Mouse (Mus musculus): ENCODE measurements around the gene Gm49387.

Gm49387 gene

GRCm38 (mm10) chr14:31662555-31663211, 22.0 kb upstream of the Gm49387 start:
- intact Hi-C loops (cut with DNase I), result no loop called here

GRCm38 (mm10) chr14:31661671-31662554, 21.2 kb upstream of the Gm49387 start:
- intact Hi-C loops (cut with DNase I), result no loop called here

DNA sequence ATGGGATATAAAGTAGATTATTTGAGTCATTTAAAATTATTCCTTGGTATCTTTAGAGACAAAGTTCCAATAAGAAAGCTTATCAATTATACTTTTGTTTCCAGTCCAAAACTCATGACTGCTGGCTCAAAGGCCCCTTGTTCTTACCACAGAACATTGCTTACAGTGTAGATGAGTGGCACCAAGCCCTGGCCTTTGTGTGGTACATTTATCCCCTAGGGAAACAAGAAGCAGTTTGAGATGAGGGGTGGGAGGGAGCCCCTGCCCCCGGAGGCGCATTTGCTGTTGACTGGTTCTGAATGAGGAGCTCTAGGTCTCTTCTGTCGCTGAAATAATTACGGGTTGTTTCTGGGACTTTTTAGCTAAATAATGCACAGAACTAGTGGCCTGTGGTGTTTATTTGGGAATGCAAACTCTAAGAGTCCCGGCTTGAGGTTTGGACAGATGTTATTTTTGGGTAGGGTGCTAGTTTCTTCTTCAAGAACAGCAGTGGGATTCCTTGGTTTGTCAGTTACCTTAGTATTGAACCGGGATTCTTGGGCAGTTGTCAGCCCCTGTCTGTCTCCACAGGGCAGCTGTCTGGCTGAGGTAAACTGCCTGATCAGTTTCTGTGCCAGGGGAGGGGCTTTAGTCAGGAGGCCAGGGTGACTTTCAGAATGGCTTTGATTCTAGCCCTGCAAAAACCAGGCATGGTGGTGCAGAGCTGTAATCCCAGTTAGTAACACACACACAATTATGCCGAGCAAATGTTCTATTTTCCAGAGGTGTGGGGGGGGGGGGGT, 19.8 kb upstream of the Gm49387 start:
- intact Hi-C loops (cut with DNase I), result no loop called here

- intact Hi-C loops (cut with DNase I), result loop anchor here (5.0 to 10.0 kb wide), 2 partner anchors 285 to 418 kb away; no protein-coding TSS in a partner anchor
Observed at GRCm38 (mm10) chr14:31659501-31660181, 19.0 kb upstream of the Gm49387 start.

DNA sequence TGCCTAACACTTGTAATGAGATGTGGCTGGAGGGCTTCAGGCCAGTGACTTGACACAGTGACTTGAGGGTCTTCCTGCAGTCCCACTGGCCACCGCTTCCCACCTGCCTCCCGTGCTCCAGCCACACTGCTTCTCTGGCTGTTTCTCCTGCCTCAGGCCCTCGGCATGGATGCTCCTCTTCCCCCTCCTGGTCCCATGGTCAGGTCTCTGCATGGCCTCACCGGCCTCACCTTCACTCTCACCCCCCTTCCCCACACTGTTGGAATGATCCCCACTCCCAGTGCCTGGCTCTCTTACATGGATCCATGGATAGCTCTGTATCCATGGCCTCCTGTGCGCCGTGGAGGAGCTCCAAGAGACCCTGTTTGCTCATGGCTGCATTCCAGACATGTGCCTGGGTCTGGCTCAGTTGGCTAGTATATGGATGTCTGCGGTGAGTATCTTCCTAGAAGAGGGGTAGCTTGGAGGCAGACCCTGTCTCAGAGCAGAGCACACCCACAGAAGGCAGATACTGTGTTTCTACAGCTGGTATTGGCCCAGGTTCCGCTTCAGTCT, 17.5 kb upstream of the Gm49387 start:
- intact Hi-C loops (cut with DNase I), result loop anchor here (5.0 to 10.0 kb wide), 2 partner anchors 287 to 419 kb away; no protein-coding TSS in a partner anchor

DNA sequence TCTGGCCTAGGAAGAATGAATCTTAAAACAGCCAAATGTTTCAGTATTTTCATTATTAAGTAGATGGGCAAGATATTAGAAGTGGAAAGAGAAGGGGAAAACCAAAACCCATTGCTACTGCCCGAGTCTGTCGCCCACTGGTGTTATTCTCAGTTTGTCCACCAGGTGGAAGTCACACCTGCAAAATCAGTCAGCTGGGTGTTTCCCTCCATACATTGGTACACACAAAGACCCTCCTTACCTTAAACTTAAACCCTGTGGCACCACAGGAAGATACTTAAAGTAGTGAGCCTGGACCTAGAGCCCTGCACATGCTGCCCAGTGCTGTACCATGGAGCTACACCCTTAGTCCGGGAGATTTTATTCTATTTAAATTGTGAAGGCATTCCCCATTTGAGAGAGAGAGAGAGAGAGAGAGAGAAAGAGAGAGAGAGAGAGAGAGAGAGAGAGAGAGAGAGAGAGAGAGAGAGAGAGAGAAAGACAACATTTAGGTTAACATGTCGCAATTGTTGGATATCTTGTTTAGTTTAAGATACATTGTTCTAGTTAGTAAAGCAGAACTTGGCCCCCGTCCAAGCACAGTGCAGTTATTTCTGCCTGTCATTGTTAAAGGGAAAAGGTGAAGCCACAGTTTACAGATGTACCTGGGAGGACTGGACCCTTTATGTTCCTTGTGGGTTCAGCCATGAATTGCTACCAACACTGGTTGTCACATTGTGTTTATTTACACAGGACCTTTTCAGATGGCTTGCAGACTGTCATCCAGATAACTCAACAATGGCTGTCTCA, 16.4 kb upstream of the Gm49387 start:
- intact Hi-C loops (cut with DNase I), result loop anchor here (2.0 to 10.0 kb wide), 3 partner anchors 134 to 420 kb away; no protein-coding TSS in a partner anchor

GRCm38 (mm10) chr14:31656386-31656785, 15.7 kb upstream of the Gm49387 start:
- intact Hi-C loops (cut with DNase I), result loop anchor here (2.0 to 10.0 kb wide), 3 partner anchors 134 to 421 kb away; no protein-coding TSS in a partner anchor

DNA sequence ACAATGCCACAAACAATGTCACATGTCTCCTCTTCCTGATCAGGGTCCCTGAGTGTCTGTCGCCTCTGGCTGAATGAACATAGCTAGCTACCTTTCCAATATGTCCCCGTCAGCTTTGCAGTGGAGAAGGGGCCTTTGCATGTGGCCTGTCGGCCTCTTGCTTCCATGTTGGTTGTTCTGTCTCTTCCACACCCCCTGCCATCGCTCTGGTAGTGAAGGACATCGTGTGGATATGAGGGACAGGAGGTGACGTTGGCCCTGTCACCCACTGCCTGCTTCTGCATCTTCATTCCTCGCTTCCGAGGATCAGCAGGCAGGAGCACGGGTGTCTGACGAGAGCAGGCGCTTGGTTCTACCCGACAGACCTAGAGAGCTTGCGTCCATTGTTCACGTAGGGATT, 14.7 kb upstream of the Gm49387 start:
- intact Hi-C loops (cut with DNase I), result loop anchor here (5.0 to 10.0 kb wide), 2 partner anchors 289 to 422 kb away; no protein-coding TSS in a partner anchor

- intact Hi-C loops (cut with DNase I), result loop anchor here (5.0 to 10.0 kb wide), 2 partner anchors 290 to 422 kb away; no protein-coding TSS in a partner anchor
Observed at GRCm38 (mm10) chr14:31654816-31655215, 14.1 kb upstream of the Gm49387 start.

- intact Hi-C loops (cut with DNase I), result loop anchor here (10.0 kb wide), 1 partner anchor 292 kb away; no protein-coding TSS in a partner anchor
Observed at GRCm38 (mm10) chr14:31653101-31653875, 12.6 kb upstream of the Gm49387 start.

GRCm38 (mm10) chr14:31652624-31653023, 11.9 kb upstream of the Gm49387 start:
- intact Hi-C loops (cut with DNase I), result loop anchor here (10.0 kb wide), 1 partner anchor 292 kb away; no protein-coding TSS in a partner anchor

DNA sequence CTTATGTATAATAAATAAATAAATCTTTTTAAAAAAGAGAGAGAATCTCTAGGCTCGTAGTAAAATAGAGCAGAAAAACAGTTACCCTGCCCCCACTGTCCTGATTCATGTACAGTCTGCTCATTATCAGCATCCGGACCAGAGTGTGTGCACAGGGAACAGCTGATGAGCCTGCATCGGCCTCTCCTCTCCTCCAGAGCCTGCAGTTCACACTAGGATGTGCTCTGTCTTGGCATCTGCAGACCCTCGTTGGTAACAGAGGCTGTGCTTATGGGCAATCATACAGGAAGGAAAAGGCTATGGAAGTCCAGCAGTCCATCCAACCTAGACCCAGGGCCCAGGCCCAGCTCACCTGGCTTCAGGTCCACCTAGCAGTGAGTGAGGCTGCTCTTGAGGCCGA, 11.4 kb upstream of the Gm49387 start:
- intact Hi-C loops (cut with DNase I), result loop anchor here (10.0 kb wide), 1 partner anchor 293 kb away; no protein-coding TSS in a partner anchor

- intact Hi-C loops (cut with DNase I), result loop anchor here (10.0 kb wide), 1 partner anchor 294 kb away; no protein-coding TSS in a partner anchor
Observed at GRCm38 (mm10) chr14:31651206-31651605, 10.5 kb upstream of the Gm49387 start.

DNA sequence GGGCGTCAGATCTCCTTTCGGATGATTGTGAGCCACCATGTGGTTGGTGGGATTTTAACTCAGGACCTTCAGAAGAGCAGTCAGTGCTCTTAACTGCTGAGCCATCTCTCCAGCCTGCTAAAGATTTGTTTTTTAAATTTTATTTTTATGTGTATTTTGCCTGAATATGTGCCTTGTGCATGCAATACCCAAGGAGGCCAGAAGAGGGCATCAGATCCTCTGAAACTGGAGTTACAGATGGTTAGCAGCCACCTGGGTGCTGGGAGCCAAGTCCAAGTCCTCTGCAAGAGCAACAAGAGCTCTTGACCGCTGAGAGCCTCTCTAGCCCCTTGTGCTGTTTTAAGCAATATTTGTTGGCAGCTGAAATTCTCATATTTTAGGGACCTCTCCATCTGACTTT, 9.7 kb upstream of the Gm49387 start:
- intact Hi-C loops (cut with DNase I), result loop anchor here (10.0 kb wide), 1 partner anchor 294 kb away; no protein-coding TSS in a partner anchor

DNA sequence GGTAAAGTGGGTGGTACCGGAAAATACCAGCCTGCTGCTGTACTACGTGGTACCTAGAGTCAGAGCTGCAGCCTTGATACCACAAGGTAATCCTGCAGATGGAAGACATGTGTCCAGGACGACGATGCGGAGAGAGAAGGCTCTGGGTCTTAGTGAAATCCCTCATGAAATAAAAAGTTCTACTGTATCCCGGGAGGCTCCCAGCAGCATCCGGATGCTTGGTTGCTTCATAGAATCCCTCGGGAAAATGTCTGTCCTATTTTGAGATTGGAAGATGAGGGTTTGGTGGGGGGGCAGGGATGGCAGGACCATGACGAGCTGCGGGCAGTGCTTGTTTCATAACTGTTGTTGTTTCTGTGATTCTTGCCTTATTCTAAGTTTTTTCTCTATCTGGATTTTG, 7.3 kb upstream of the Gm49387 start:
- intact Hi-C loops (cut with DNase I), result no loop called here

GRCm38 (mm10) chr14:31645920-31646319, 5.2 kb upstream of the Gm49387 start:
- intact Hi-C loops (cut with DNase I), result no loop called here

DNA sequence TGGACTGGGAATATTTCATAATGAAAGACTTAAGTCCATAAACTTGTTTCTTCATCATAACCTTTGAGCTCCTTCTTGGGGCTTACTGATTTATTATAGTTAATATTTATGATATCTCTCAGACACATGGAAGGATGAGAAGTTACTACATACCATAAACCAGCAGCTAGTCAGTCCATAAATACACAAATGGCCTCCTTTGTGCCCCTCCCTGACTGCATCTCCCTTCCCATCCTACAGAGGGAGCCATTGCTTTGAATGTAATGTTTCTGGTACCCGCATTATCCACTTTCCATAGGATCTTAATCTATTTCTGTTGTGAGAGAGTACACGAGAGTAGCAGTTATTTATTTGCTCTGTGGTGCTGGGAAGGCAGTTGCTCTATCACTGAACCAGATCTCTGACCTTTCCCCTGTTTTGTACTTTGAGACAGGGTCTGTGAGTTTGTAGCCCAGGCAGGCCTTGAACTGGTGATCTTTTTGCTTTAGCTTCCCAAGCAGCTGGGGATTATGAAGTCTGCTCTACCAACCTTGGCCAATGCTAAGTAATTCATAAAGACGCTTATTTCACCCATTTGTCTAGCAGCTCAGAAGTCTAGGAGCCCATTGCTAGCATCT, 4.4 kb upstream of the Gm49387 start:
- intact Hi-C loops (cut with DNase I), result no loop called here
